Mouse (Mus musculus): ENCODE measurements around the gene Rnf103.

- TF ChIP-seq CTCF (IDR thresholded peaks at IDR 0.05): no peak
- TF ChIP-seq POLR2A (IDR thresholded peaks at IDR 0.05; ENCODE audit: insufficient read depth, low read depth, low read length): no peak
- TF ChIP-seq EP300 (IDR thresholded peaks at IDR 0.05; ENCODE audit: insufficient read depth, low read depth, low read length): no peak
These were observed 1.6 kb upstream of the Rnf103 start for GRCm38 (mm10) chr6:71492136-71492535.

All from heart, adult 2 months (tissue).